In the genomic region with DNA sequence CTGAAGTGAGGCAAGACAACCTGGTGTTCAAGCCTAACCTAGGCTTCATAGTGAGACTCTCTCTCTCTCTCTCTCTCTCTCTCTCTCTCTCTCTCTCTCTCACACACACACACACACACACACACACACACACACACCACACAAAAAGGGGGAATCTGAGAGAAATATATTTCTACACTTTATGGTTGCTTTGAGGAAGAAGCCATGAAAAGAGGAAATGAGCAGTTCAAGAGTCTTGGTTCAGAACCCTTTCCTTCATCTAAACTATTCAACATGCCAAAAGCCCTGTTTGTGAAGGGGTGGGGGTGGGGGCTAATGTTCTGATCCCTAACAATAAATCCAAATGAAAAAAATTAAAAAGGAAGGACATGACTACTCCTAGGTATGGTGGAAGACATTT, we compare ENCODE assay signal across 36 mouse cellular contexts. TPM values are rescaled to one million over a fixed set of nuclear protein-coding genes. Genes with fewer than 3 reads are reported as not detected.
A peak's percentile ranks its signal among the peaks of the same experiment; 100 is the strongest.
DNase-seq lines count a peak whose midpoint lies in the region; ATAC-seq and TF ChIP-seq lines count a peak whose summit lies in the region.
"Had no signal": no experiment of that assay in that cellular context is flagged by ENCODE, and none has a peak within 500 bp of the region (broad histone marks: within the 10 kb centered on the region; RNA-seq: fewer than 3 reads in every experiment).

No protein-coding gene starts in this region.

- TF ChIP-seq CTCF in ES-Bruce4 (IDR thresholded peaks at IDR 0.05; ENCODE audit: low read depth, low read length), result no peak

- H3K36me3 ChIP-seq in ES-Bruce4 (ENCODE audit: control insufficient read depth, insufficient read depth, low read length, poor library complexity, severe bottlenecking), result peaks cover 3% of the 10 kb centered on the region
- no peaks in the 10 kb centered on the region for H3K36me3 ChIP-seq in splenic B cell, adult 2 months (ENCODE audit: control insufficient read depth, insufficient read depth, low read length, poor library complexity, severe bottlenecking)
- H3K36me3 ChIP-seq: embryonic facial prominence, embryonic 10.5 days; embryonic facial prominence, embryonic 13.5 days; forebrain, embryonic 12.5 days; G1E; hindbrain, embryonic 12.5 days; hindbrain, embryonic 15.5 days had no signal

- no peak overlapping the region for H3K4me3 ChIP-seq in ES-Bruce4 (ENCODE audit: low read depth, low read length)
- H3K4me3 ChIP-seq: embryonic facial prominence, embryonic 10.5 days; embryonic facial prominence, embryonic 13.5 days; erythroblast, embryonic 14.5 days; forebrain, embryonic 12.5 days; hindbrain, embryonic 12.5 days; hindbrain, embryonic 15.5 days had no signal

- peaks cover 37% of the 10 kb centered on the region for H3K9me3 ChIP-seq in ES-Bruce4 (replicated peaks; ENCODE audit: control insufficient read depth, insufficient read depth, low read length, poor library complexity, severe bottlenecking)
- H3K9me3 ChIP-seq: embryonic facial prominence, embryonic 10.5 days; embryonic facial prominence, embryonic 13.5 days; G1E; hindbrain, embryonic 12.5 days; hindbrain, embryonic 15.5 days had no signal

- peaks cover 4% of the 10 kb centered on the region for H3K4me1 ChIP-seq in ES-Bruce4 (ENCODE audit: control insufficient read depth, insufficient read depth, low read length)
- H3K4me1 ChIP-seq: embryonic facial prominence, embryonic 10.5 days; embryonic facial prominence, embryonic 13.5 days; forebrain, embryonic 12.5 days; hindbrain, embryonic 12.5 days; hindbrain, embryonic 15.5 days had no signal

- DNase-seq in B cell, adult 2 months, result peak; percentile 2 to 9
- DNase-seq in splenic B cell, adult 2 months (ENCODE audit: low read depth, low spot score), result peak; percentile 48
- no peak for DNase-seq in cerebellum, adult 9-11 months
- no peak for DNase-seq in spleen, adult 12 weeks (ENCODE audit: low spot score)
- no peak for DNase-seq in adrenal gland, adult 8-10 months
- DNase-seq: adrenal gland, postnatal 14 days; cerebellum, adult 11-12 months; cerebellum, adult 8-10 months; cerebellum, postnatal 14 days; embryo, embryonic 11 days; gastrocnemius, postnatal 10 days; gastrocnemius, postnatal 36 days; heart, adult 11 months had no signal

- ATAC-seq in granulocyte monocyte progenitor cell, adult 5-6 weeks (replicated peaks; ENCODE audit: poor library complexity, severe bottlenecking), result peak; percentile 82
- ATAC-seq: forebrain, embryonic 16.5 days; intestine, postnatal 0 days; Patski had no signal

- H3K9ac ChIP-seq in ES-Bruce4 (ENCODE audit: low read depth, poor library complexity, severe bottlenecking), result no peak overlapping the region
- H3K9ac ChIP-seq: embryonic facial prominence, embryonic 13.5 days; forebrain, embryonic 12.5 days; hindbrain, embryonic 12.5 days; hindbrain, embryonic 15.5 days had no signal

- no peak for TF ChIP-seq EP300 in ES-Bruce4 (IDR thresholded peaks at IDR 0.05; ENCODE audit: insufficient read depth, low read depth, low read length)

- TF ChIP-seq POLR2A in ES-Bruce4 (IDR thresholded peaks at IDR 0.05; ENCODE audit: insufficient read depth, low read length), result no peak

- H3K27ac ChIP-seq in ES-Bruce4 (ENCODE audit: insufficient read depth, low read length), result peak overlapping the region; percentile 98
- H3K27ac ChIP-seq: embryonic facial prominence, embryonic 10.5 days; embryonic facial prominence, embryonic 13.5 days; forebrain, embryonic 12.5 days; hindbrain, embryonic 12.5 days; hindbrain, embryonic 15.5 days had no signal

- H3K27me3 ChIP-seq in ES-Bruce4 (ENCODE audit: control insufficient read depth, insufficient read depth, low read length, poor library complexity, severe bottlenecking), result no peaks in the 10 kb centered on the region
- no peaks in the 10 kb centered on the region for H3K27me3 ChIP-seq in splenic B cell, adult 2 months (ENCODE audit: control insufficient read depth, insufficient read depth, low read length, poor library complexity, severe bottlenecking)
- H3K27me3 ChIP-seq: embryonic facial prominence, embryonic 13.5 days; forebrain, embryonic 12.5 days; hindbrain, embryonic 12.5 days; hindbrain, embryonic 15.5 days; Patski had no signal

RNA-seq across cellular contexts. Expression of gene H2al2a, which starts 7.2 kb away (rescaled TPM):
- not detected in 2 replicates for polyA plus RNA-seq in ES-Bruce4 (2011; ENCODE audit: insufficient read depth, insufficient read length, low read depth, missing spikeins)
- not detected in 2 replicates for total RNA-seq in granulocyte monocyte progenitor cell, adult 5-6 weeks (2014; fragmentation: Nextera tagmentation)
- total RNA-seq in granulocyte monocyte progenitor cell, adult 5-6 weeks (2017), result not detected in 2 replicates
- not detected for total RNA-seq in adrenal gland, adult 8-10 months (2022)
- total RNA-seq: adrenal gland, adult 18-20 months; adrenal gland, postnatal 14 days; adrenal gland, postnatal 4 days; G1E; gastrocnemius, adult 18-20 months; gastrocnemius, postnatal 10 days; gastrocnemius, postnatal 36 days; heart, adult 8-10 months; heart, postnatal 25 days; hematopoietic stem cell, adult 5-6 weeks had no signal
- polyA plus RNA-seq: cortical plate, adult 2 months; embryonic facial prominence, embryonic 10.5 days; embryonic facial prominence, embryonic 13.5 days; erythroblast, embryonic 14.5 days; forebrain, embryonic 12.5 days; forebrain, embryonic 16.5 days; G1E; heart, embryonic 11.5 days; heart, embryonic 14.5 days; heart, postnatal 0 days; hindbrain, embryonic 12.5 days; hindbrain, embryonic 15.5 days; intestine, embryonic 14.5 days; intestine, postnatal 0 days; Patski had no signal

RNA-seq across cellular contexts. Expression of gene A930004D18Rik, which starts 48.0 kb away (rescaled TPM):
- 0.31 and 0.67 TPM in 2 replicates for polyA plus RNA-seq in ES-Bruce4 (2011; ENCODE audit: insufficient read depth, insufficient read length, low read depth, missing spikeins)
- total RNA-seq in granulocyte monocyte progenitor cell, adult 5-6 weeks (2014; fragmentation: Nextera tagmentation), result not detected in 2 replicates
- total RNA-seq in granulocyte monocyte progenitor cell, adult 5-6 weeks (2017), result 0.26 TPM in 1 of 2 replicates, not detected in the other
- total RNA-seq in adrenal gland, adult 8-10 months (2022), result 1 to 10 TPM; 1.1 to 2.4 (median 1.4) TPM
- total RNA-seq: hematopoietic stem cell, adult 5-6 weeks had no signal
- polyA plus RNA-seq: erythroblast, embryonic 14.5 days had no signal

RNA-seq across cellular contexts. Expression of gene Skida1, which starts 59.3 kb away (rescaled TPM):
- 0.15 and 0.79 TPM in 2 replicates for polyA plus RNA-seq in ES-Bruce4 (2011; ENCODE audit: insufficient read depth, insufficient read length, low read depth, missing spikeins)
- total RNA-seq in granulocyte monocyte progenitor cell, adult 5-6 weeks (2014; fragmentation: Nextera tagmentation), result not detected in 2 replicates
- total RNA-seq in granulocyte monocyte progenitor cell, adult 5-6 weeks (2017), result not detected in 2 replicates
- total RNA-seq in adrenal gland, adult 8-10 months (2022), result 1 to 10 TPM; 2.0 to 5.2 (median 3.5) TPM
- total RNA-seq: hematopoietic stem cell, adult 5-6 weeks had no signal
- polyA plus RNA-seq: erythroblast, embryonic 14.5 days had no signal

Comparison
In these comparisons a context has a peak if more than half of its experiments do, and no peak if none do; other contexts are left out.
1. DNase-seq: peak in B cell, adult 2 months (2 of 2) and splenic B cell, adult 2 months (single experiment); none in cerebellum, adult 9-11 months (single experiment), spleen, adult 12 weeks (single experiment) and adrenal gland, adult 8-10 months (single experiment).